Mouse (Mus musculus): ENCODE results near the gene Coasy. TPM values are rescaled to one million over a fixed set of nuclear protein-coding genes. Genes with fewer than 3 reads are reported as not detected.

Coasy gene
- total and polyA plus RNA-seq, 3 experiments, result 15.8 to 22.1 (median 17.5) TPM

DNA sequence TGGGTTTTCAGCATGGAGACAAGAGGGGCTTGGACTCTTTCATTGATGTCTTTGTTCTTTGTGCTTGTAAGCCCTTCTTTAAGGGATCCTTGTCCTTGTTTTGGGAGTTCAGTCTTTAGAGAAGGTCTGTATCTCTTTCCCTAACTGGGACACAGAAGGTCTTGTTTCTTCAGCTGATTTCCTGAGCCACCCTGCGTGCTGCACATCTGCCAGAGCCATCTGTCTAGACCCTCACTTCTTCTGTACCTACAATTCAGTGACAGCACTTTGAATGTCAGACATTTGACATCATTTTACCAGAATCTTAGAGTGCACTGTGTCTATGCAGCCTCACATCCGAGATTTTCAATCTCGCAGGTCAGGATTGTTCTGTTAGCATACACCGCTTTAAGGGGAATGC is 36.5 kb upstream of the Coasy start:
- no peak for DNase-seq
- no peak overlapping the region for H3K27ac ChIP-seq
- H3K9ac ChIP-seq (ENCODE audit: low read depth, low read length), result no peak overlapping the region
- no peak for TF ChIP-seq CTCF (IDR thresholded peaks at IDR 0.05)
- TF ChIP-seq EP300 (IDR thresholded peaks at IDR 0.05; ENCODE audit: insufficient read depth, low read depth, low read length), result no peak
- TF ChIP-seq POLR2A (IDR thresholded peaks at IDR 0.05; ENCODE audit: insufficient read depth, low read depth, low read length), result no peak
- intact Hi-C loops (cut with DNase I), result no loop called here
- H3K36me3 ChIP-seq (ENCODE audit: control insufficient read depth, insufficient read depth, low read length), result peaks cover 5% of the 10 kb centered on the region
- H3K4me3 ChIP-seq, result no peak overlapping the region
- H3K27me3 ChIP-seq (ENCODE audit: control insufficient read depth, insufficient read depth, low read length), result no peaks in the 10 kb centered on the region
- H3K4me1 ChIP-seq (ENCODE audit: control insufficient read depth, insufficient read depth, low read length), result peaks cover 2% of the 10 kb centered on the region; the same call in 1 of the 2 replicates
- 83% methylated on average over 4 of the region's 4 CpGs for WGBS
- no peaks in the 10 kb centered on the region for H3K79me2 ChIP-seq (replicated peaks; ENCODE audit: control insufficient read depth, insufficient read depth, low read length)

DNA sequence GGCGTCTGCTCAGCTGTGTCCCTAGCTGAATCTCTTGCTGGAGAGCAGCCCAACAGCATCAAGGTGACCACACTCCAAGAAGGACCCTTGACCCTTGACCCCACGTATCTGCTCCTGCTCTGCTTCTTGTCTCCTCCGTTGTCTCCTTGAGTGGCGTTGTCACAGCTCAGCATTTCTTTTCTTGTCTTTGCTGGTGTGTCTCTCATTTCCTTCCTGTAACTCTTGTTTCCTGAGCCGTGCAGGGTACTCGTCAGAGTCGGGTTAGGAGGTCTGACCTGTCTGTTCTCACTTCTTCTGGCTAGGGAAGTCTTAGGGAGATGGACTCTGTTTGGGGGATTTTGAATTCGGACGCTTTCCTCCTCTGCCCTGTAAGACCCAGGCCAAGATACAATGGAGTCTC is 35.9 kb upstream of the Coasy start:
- TF ChIP-seq POLR2A (IDR thresholded peaks at IDR 0.05; ENCODE audit: insufficient read depth, low read depth, low read length) (no peak), CTCF (IDR thresholded peaks at IDR 0.05) (no peak), EP300 (IDR thresholded peaks at IDR 0.05; ENCODE audit: insufficient read depth, low read depth, low read length) (no peak)
- Histone ChIP-seq H3K27ac (no peak overlapping the region; the same call in 1 of the 2 replicates), H3K79me2 (replicated peaks; ENCODE audit: control insufficient read depth, insufficient read depth, low read length) (no peaks in the 10 kb centered on the region), H3K36me3 (ENCODE audit: control insufficient read depth, insufficient read depth, low read length) (peaks cover 5% of the 10 kb centered on the region), H3K9ac (ENCODE audit: low read depth, low read length) (no peak overlapping the region), H3K4me1 (ENCODE audit: control insufficient read depth, insufficient read depth, low read length) (peaks cover 2% of the 10 kb centered on the region; the same call in 1 of the 2 replicates), H3K4me3 (no peak overlapping the region), H3K27me3 (ENCODE audit: control insufficient read depth, insufficient read depth, low read length) (no peaks in the 10 kb centered on the region)
- no peak for DNase-seq
- WGBS, result 35% methylated on average over 9 of the region's 9 CpGs
- intact Hi-C loops (cut with DNase I), result no loop called here

DNA sequence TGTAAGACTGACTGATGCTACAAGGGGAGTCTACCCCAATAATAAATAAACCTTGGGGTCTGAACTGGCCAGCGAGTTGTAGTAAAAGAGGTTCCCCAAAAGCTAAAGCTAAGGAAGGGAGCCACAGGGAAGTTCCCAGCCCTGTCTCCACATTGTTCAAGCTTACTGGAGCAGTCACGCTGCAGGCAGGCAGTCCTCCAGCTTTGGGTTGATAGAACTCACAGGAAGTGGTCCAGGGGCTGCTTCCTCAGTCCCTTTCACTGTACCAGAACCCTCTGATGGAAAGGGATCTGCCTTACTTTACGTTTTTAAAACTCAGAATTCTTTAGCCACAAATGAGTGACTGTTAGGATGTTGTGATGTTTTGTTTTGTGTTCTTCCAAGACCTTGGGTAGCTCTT is 34.9 kb upstream of the Coasy start:
- H3K4me1 ChIP-seq (ENCODE audit: control insufficient read depth, insufficient read depth, low read length), result peaks cover 4% of the 10 kb centered on the region
- intact Hi-C loops (cut with DNase I), result no loop called here
- H3K27ac ChIP-seq, result no peak overlapping the region
- H3K79me2 ChIP-seq (replicated peaks; ENCODE audit: control insufficient read depth, insufficient read depth, low read length), result no peaks in the 10 kb centered on the region
- no peak for DNase-seq
- no peak overlapping the region for H3K9ac ChIP-seq (ENCODE audit: low read depth, low read length)
- H3K36me3 ChIP-seq (ENCODE audit: control insufficient read depth, insufficient read depth, low read length), result peaks cover 5% of the 10 kb centered on the region
- WGBS, result 68% methylated on average over 3 of the region's 3 CpGs
- H3K27me3 ChIP-seq (ENCODE audit: control insufficient read depth, insufficient read depth, low read length), result no peaks in the 10 kb centered on the region
- TF ChIP-seq CTCF (IDR thresholded peaks at IDR 0.05) (no peak), EP300 (IDR thresholded peaks at IDR 0.05; ENCODE audit: insufficient read depth, low read depth, low read length) (no peak), POLR2A (IDR thresholded peaks at IDR 0.05; ENCODE audit: insufficient read depth, low read depth, low read length) (no peak)
- H3K4me3 ChIP-seq, result no peak overlapping the region

DNA sequence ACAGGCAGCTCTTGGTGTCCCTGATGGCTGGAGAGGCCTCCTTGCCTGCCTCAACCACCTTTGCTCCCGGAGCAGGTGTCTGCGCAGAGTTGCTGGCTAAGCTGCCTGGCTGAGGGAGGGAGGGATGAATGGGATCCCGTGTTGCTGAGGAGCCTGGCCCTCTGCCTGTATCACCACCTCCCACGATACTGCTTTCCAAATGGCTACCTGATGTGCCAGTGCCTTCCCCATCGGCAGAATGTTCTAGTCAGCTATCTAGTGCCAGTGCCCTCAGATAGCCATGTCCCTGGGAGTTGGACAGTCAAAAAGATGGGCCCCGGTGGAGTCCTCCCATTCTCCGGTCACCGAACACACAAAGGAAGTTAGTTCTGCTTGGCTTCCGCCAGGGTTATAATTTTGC is 32.0 kb upstream of the Coasy start:
- 55% methylated on average over 9 of the region's 9 CpGs for WGBS

DNA sequence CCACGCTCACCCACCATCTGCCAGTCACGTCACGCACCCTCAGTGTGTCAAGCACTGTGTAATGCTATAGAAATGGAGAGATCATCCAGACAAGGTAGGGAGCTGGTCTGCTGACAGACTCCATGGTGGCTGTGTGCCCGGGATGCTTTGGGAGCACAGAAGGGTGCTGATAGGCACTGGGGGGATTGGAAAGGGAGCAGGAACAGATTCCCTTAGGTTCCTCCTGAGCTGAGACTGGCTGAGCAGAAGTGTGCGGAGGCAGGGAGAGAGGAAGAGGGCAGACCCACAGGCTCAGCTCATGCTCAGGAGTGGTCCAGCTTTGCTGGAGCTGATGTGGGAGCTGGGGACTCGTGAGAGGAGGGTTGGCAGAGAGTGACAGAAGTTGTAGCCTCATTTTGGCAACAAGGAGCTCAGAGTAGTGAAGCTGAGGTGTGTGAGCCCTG is 31.3 kb upstream of the Coasy start:
- peaks cover 1% of the 10 kb centered on the region for H3K36me3 ChIP-seq (ENCODE audit: control insufficient read depth, insufficient read depth, low read length)
- WGBS, result 74% methylated on average over 6 of the region's 6 CpGs

More for the DNA sequence above, 32.0 kb upstream of the Coasy start:
- H3K4me1 ChIP-seq (ENCODE audit: control insufficient read depth, insufficient read depth, low read length), result peaks cover 7% of the 10 kb centered on the region
- H3K4me3 ChIP-seq, result no peak overlapping the region
- H3K79me2 ChIP-seq (replicated peaks; ENCODE audit: control insufficient read depth, insufficient read depth, low read length), result no peaks in the 10 kb centered on the region
- H3K36me3 ChIP-seq (ENCODE audit: control insufficient read depth, insufficient read depth, low read length), result peaks cover 5% of the 10 kb centered on the region
- no peak overlapping the region for H3K9ac ChIP-seq (ENCODE audit: low read depth, low read length)
- TF ChIP-seq CTCF (IDR thresholded peaks at IDR 0.05), result no peak
- TF ChIP-seq POLR2A (IDR thresholded peaks at IDR 0.05; ENCODE audit: insufficient read depth, low read depth, low read length), result no peak
- TF ChIP-seq EP300 (IDR thresholded peaks at IDR 0.05; ENCODE audit: insufficient read depth, low read depth, low read length), result no peak
- DNase-seq, result no peak
- intact Hi-C loops (cut with DNase I), result no loop called here
- H3K27ac ChIP-seq, result no peak overlapping the region
- no peaks in the 10 kb centered on the region for H3K27me3 ChIP-seq (ENCODE audit: control insufficient read depth, insufficient read depth, low read length)

DNA sequence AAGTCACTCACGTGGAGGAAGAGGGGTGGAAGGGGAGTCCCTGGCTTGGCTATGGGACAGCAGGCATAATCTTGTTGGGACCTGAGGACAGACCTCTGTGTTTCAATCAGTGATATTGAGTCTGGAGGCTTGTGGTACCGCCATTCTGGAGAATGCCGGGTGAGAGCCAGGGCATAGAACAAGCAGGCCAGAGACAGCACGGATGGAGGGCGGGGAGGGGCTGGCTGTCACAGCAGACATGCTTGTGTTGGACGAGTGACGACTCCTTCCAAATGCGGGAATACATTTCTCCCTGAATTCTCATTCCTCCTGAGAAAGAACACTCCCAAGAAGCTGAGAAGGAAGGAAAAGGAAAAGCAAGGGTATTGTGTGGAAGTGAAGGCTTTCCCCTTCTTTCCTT is 30.7 kb upstream of the Coasy start:
- Histone ChIP-seq H3K27ac (peak overlapping the region; percentile 11), H3K36me3 (ENCODE audit: control insufficient read depth, insufficient read depth, low read length) (no peaks in the 10 kb centered on the region), H3K4me3 (no peak overlapping the region), H3K9ac (ENCODE audit: low read depth, low read length) (no peak overlapping the region), H3K79me2 (replicated peaks; ENCODE audit: control insufficient read depth, insufficient read depth, low read length) (no peaks in the 10 kb centered on the region), H3K27me3 (ENCODE audit: control insufficient read depth, insufficient read depth, low read length) (no peaks in the 10 kb centered on the region), H3K4me1 (ENCODE audit: control insufficient read depth, insufficient read depth, low read length) (peaks cover 7% of the 10 kb centered on the region)
- no peak for TF ChIP-seq POLR2A (IDR thresholded peaks at IDR 0.05; ENCODE audit: insufficient read depth, low read depth, low read length)
- no peak for TF ChIP-seq EP300 (IDR thresholded peaks at IDR 0.05; ENCODE audit: insufficient read depth, low read depth, low read length)
- DNase-seq, result no peak
- WGBS, result 66% methylated on average over 8 of the region's 8 CpGs
- intact Hi-C loops (cut with DNase I), result no loop called here

More for the DNA sequence above, 31.3 kb upstream of the Coasy start:
- intact Hi-C loops (cut with DNase I), result no loop called here
- peaks cover 7% of the 10 kb centered on the region for H3K4me1 ChIP-seq (ENCODE audit: control insufficient read depth, insufficient read depth, low read length)
- TF ChIP-seq EP300 (IDR thresholded peaks at IDR 0.05; ENCODE audit: insufficient read depth, low read depth, low read length) (no peak), POLR2A (IDR thresholded peaks at IDR 0.05; ENCODE audit: insufficient read depth, low read depth, low read length) (no peak), CTCF (IDR thresholded peaks at IDR 0.05) (no peak)
- no peak overlapping the region for H3K4me3 ChIP-seq
- no peaks in the 10 kb centered on the region for H3K79me2 ChIP-seq (replicated peaks; ENCODE audit: control insufficient read depth, insufficient read depth, low read length)
- no peak overlapping the region for H3K9ac ChIP-seq (ENCODE audit: low read depth, low read length)
- H3K27me3 ChIP-seq (ENCODE audit: control insufficient read depth, insufficient read depth, low read length), result no peaks in the 10 kb centered on the region
- no peak overlapping the region; the same call in 1 of the 2 replicates for H3K27ac ChIP-seq
- no peak for DNase-seq

Measured in heart, adult 2 months (tissue).